Mouse (Mus musculus): ENCODE measurements around the gene Ttc23. TPM values are rescaled to one million over a fixed set of nuclear protein-coding genes. Genes with fewer than 3 reads are reported as not detected.

Gene Ttc23
- total RNA-seq, 1 experiment = 9.4 TPM

DNA sequence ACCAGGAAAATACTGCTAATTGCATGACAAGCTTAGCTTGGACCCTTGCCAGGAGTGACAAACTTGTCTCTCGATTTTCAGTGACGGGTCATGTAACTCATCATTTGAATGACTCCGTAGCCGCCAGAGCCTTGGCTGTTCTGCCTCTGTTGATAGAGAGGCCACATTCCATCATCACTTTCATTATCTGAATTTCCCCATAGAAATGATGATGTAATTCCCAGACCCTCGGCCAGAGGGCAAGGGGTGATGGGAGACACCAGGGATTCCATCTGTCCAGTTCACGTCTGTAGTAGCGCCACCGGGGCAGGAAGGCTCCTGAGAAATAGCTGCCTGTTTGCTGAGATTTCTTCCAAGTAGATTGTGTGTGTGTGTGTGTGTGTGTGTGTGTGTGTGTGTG, 71.6 kb downstream of the Ttc23 start:
- H3K4me1 ChIP-seq (ENCODE audit: control insufficient read depth in 2 of 2, insufficient read depth in 2 of 2, low read length in 2 of 2, poor library complexity in 1 of 2) = no peaks in the 10 kb centered on the region
- no peaks in the 10 kb centered on the region for H3K36me3 ChIP-seq (ENCODE audit: control insufficient read depth, insufficient read depth, low read length, poor library complexity, severe bottlenecking)
- DNase-seq (ENCODE audit: low read depth, low spot score) = no peak
- no peak overlapping the region for H3K9ac ChIP-seq (ENCODE audit: insufficient read depth, low read depth, low read length, poor library complexity, severe bottlenecking)
- in situ Hi-C loops (cut with MboI; ENCODE audit: low sequenced_read_pairs in 2 of 2, unreplicated experiment in 2 of 2) = no loop called here
- no peak overlapping the region for H3K4me3 ChIP-seq (ENCODE audit: insufficient read depth in 1 of 2, low read depth in 1 of 2, low read length in 2 of 2, poor library complexity in 1 of 2, severe bottlenecking in 1 of 2)
- no peak overlapping the region for H3K27ac ChIP-seq (ENCODE audit: insufficient read depth, low read depth, low read length, poor library complexity, severe bottlenecking)
- TF ChIP-seq ZNF384 (IDR thresholded peaks at IDR 0.05; ENCODE audit: low read depth, low read length) (no peak), MAFK (IDR thresholded peaks at IDR 0.05; ENCODE audit: insufficient read depth, low read depth, low read length) (no peak), HCFC1 (IDR thresholded peaks at IDR 0.05; ENCODE audit: borderline replicate concordance, insufficient read depth, low read length) (no peak), ZC3H11A (IDR thresholded peaks at IDR 0.05; ENCODE audit: borderline replicate concordance, low read depth, low read length) (no peak), CHD2 (IDR thresholded peaks at IDR 0.05; ENCODE audit: low read depth, low read length) (no peak)
- H3K9me3 ChIP-seq (ENCODE audit: control insufficient read depth, insufficient read depth, low read depth, low read length) = no peaks in the 10 kb centered on the region

DNA sequence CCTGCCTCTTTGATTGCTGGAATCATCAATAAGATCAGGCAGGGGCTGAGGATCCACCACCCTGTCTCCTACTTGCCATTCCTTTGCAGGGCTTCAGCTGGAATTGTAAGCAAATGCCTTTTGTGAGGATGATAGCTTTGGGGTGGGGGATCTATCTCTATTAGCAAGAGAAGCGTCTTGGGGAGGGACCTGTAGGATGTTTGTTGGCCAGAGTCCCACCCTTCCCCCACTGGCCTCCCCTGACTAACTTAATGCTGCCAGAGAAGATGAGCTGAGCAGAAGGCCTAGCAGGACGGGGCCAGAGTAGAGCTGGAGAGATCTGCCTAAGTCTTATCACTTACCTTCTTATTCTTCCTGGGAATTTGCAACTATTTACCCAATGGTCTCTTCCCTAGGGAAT, 75.0 kb downstream of the Ttc23 start:
- H3K9me3 ChIP-seq (ENCODE audit: control insufficient read depth, insufficient read depth, low read depth, low read length) = no peaks in the 10 kb centered on the region
- DNase-seq (ENCODE audit: low read depth, low spot score) = no peak
- no peaks in the 10 kb centered on the region for H3K36me3 ChIP-seq (ENCODE audit: control insufficient read depth, insufficient read depth, low read length, poor library complexity, severe bottlenecking)
- H3K4me3 ChIP-seq (ENCODE audit: insufficient read depth in 1 of 2, low read depth in 1 of 2, low read length in 2 of 2, poor library complexity in 1 of 2, severe bottlenecking in 1 of 2) = no peak overlapping the region
- H3K27ac ChIP-seq (ENCODE audit: insufficient read depth, low read depth, low read length, poor library complexity, severe bottlenecking) = no peak overlapping the region
- in situ Hi-C loops (cut with MboI; ENCODE audit: low sequenced_read_pairs in 2 of 2, unreplicated experiment in 2 of 2) = no loop called here
- no peak overlapping the region for H3K9ac ChIP-seq (ENCODE audit: insufficient read depth, low read depth, low read length, poor library complexity, severe bottlenecking)
- H3K4me1 ChIP-seq (ENCODE audit: control insufficient read depth in 2 of 2, insufficient read depth in 2 of 2, low read length in 2 of 2, poor library complexity in 1 of 2) = no peaks in the 10 kb centered on the region
- TF ChIP-seq MAFK (IDR thresholded peaks at IDR 0.05; ENCODE audit: insufficient read depth, low read depth, low read length) = no peak
- TF ChIP-seq ZNF384 (IDR thresholded peaks at IDR 0.05; ENCODE audit: low read depth, low read length) = no peak
- TF ChIP-seq CHD2 (IDR thresholded peaks at IDR 0.05; ENCODE audit: low read depth, low read length) = no peak
- TF ChIP-seq HCFC1 (IDR thresholded peaks at IDR 0.05; ENCODE audit: borderline replicate concordance, insufficient read depth, low read length) = no peak
- TF ChIP-seq ZC3H11A (IDR thresholded peaks at IDR 0.05; ENCODE audit: borderline replicate concordance, low read depth, low read length) = no peak

DNA sequence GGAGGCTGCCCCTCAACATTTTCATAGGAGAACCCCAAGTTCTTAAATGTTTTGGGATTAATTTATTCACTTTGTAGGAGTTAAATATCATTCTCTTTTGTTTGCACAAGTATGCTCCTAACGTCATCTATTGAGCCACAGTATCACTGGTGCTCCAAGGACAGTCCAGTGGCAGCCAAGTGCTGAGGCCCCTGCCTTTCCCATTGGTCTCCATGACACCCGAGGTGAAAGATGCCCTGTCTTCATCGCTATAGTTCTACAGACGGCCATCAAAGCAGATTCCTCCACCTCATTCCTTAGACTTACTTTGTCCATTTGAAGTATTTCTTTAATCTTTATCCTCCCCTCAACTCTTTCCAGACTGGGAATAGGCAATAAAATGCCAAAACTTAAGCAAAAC, 77.3 kb downstream of the Ttc23 start:
- DNase-seq (ENCODE audit: low read depth, low spot score) = no peak
- in situ Hi-C loops (cut with MboI; ENCODE audit: low sequenced_read_pairs in 2 of 2, unreplicated experiment in 2 of 2) = no loop called here
- Histone ChIP-seq H3K9ac (ENCODE audit: insufficient read depth, low read depth, low read length, poor library complexity, severe bottlenecking) (no peak overlapping the region), H3K4me1 (ENCODE audit: control insufficient read depth in 2 of 2, insufficient read depth in 2 of 2, low read length in 2 of 2, poor library complexity in 1 of 2) (no peaks in the 10 kb centered on the region), H3K27ac (ENCODE audit: insufficient read depth, low read depth, low read length, poor library complexity, severe bottlenecking) (no peak overlapping the region), H3K36me3 (ENCODE audit: control insufficient read depth, insufficient read depth, low read length, poor library complexity, severe bottlenecking) (no peaks in the 10 kb centered on the region), H3K4me3 (ENCODE audit: insufficient read depth in 1 of 2, low read depth in 1 of 2, low read length in 2 of 2, poor library complexity in 1 of 2, severe bottlenecking in 1 of 2) (no peak overlapping the region), H3K9me3 (ENCODE audit: control insufficient read depth, insufficient read depth, low read depth, low read length) (no peaks in the 10 kb centered on the region)
- TF ChIP-seq HCFC1 (IDR thresholded peaks at IDR 0.05; ENCODE audit: borderline replicate concordance, insufficient read depth, low read length) (no peak), CHD2 (IDR thresholded peaks at IDR 0.05; ENCODE audit: low read depth, low read length) (no peak), MAFK (IDR thresholded peaks at IDR 0.05; ENCODE audit: insufficient read depth, low read depth, low read length) (no peak), ZC3H11A (IDR thresholded peaks at IDR 0.05; ENCODE audit: borderline replicate concordance, low read depth, low read length) (no peak), ZNF384 (IDR thresholded peaks at IDR 0.05; ENCODE audit: low read depth, low read length) (no peak)

DNA sequence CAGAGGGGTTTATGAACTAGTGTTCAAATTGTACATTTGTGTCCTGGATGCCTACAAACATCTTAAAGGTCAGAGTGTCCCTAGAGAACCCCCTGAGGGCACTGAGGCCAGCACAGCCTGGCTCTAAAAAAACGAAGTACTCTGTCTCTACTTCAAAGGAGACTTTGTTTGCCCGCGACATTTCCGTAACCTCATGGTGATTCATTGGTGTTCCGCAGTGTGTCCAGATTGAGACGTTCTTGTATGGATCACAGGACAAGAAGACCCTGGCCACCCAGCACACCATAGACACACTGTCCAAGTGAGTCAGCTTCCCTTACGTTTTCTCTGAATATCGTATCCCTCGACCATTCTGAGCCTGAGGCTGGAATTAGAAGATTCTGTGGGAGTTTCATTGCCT, 77.8 kb downstream of the Ttc23 start:
- DNase-seq (ENCODE audit: low read depth, low spot score) = no peak
- no peaks in the 10 kb centered on the region for H3K36me3 ChIP-seq (ENCODE audit: control insufficient read depth, insufficient read depth, low read length, poor library complexity, severe bottlenecking)
- no peaks in the 10 kb centered on the region for H3K4me1 ChIP-seq (ENCODE audit: control insufficient read depth in 2 of 2, insufficient read depth in 2 of 2, low read length in 2 of 2, poor library complexity in 1 of 2)
- H3K9me3 ChIP-seq (ENCODE audit: control insufficient read depth, insufficient read depth, low read depth, low read length) = no peaks in the 10 kb centered on the region
- H3K4me3 ChIP-seq (ENCODE audit: insufficient read depth in 1 of 2, low read depth in 1 of 2, low read length in 2 of 2, poor library complexity in 1 of 2, severe bottlenecking in 1 of 2) = no peak overlapping the region
- no peak overlapping the region for H3K9ac ChIP-seq (ENCODE audit: insufficient read depth, low read depth, low read length, poor library complexity, severe bottlenecking)
- H3K27ac ChIP-seq (ENCODE audit: insufficient read depth, low read depth, low read length, poor library complexity, severe bottlenecking) = no peak overlapping the region
- TF ChIP-seq ZC3H11A (IDR thresholded peaks at IDR 0.05; ENCODE audit: borderline replicate concordance, low read depth, low read length) (no peak), ZNF384 (IDR thresholded peaks at IDR 0.05; ENCODE audit: low read depth, low read length) (no peak), MAFK (IDR thresholded peaks at IDR 0.05; ENCODE audit: insufficient read depth, low read depth, low read length) (no peak), HCFC1 (IDR thresholded peaks at IDR 0.05; ENCODE audit: borderline replicate concordance, insufficient read depth, low read length) (no peak), CHD2 (IDR thresholded peaks at IDR 0.05; ENCODE audit: low read depth, low read length) (no peak)
- in situ Hi-C loops (cut with MboI; ENCODE audit: low sequenced_read_pairs in 2 of 2, unreplicated experiment in 2 of 2) = no loop called here

DNA sequence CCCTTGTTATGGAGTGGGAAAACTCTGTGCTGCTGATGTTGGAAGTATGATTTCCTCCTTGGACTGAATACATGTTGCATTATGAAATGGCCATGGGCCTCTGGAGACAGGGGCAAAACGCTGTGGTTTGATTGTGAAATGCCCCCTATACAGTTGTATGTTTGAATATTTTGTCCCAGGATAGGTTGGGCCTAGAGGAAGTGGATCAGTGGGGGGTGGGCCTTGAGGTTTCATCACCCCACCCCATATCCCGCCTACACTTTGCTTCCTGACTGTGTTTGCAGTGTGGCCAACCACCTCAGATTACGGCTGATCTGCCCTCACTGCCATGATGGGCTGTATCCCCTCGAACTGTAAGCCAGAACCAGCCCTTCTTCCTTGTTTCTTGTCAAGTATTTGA, 81.0 kb downstream of the Ttc23 start:
- no peaks in the 10 kb centered on the region for H3K4me1 ChIP-seq (ENCODE audit: control insufficient read depth in 2 of 2, insufficient read depth in 2 of 2, low read length in 2 of 2, poor library complexity in 1 of 2)
- H3K9me3 ChIP-seq (ENCODE audit: control insufficient read depth, insufficient read depth, low read depth, low read length) = no peaks in the 10 kb centered on the region
- DNase-seq (ENCODE audit: low read depth, low spot score) = no peak
- H3K4me3 ChIP-seq (ENCODE audit: insufficient read depth in 1 of 2, low read depth in 1 of 2, low read length in 2 of 2, poor library complexity in 1 of 2, severe bottlenecking in 1 of 2) = no peak overlapping the region
- in situ Hi-C loops (cut with MboI; ENCODE audit: low sequenced_read_pairs in 2 of 2, unreplicated experiment in 2 of 2) = no loop called here
- TF ChIP-seq ZC3H11A (IDR thresholded peaks at IDR 0.05; ENCODE audit: borderline replicate concordance, low read depth, low read length) = no peak
- no peak for TF ChIP-seq CHD2 (IDR thresholded peaks at IDR 0.05; ENCODE audit: low read depth, low read length)
- no peak for TF ChIP-seq MAFK (IDR thresholded peaks at IDR 0.05; ENCODE audit: insufficient read depth, low read depth, low read length)
- no peak for TF ChIP-seq ZNF384 (IDR thresholded peaks at IDR 0.05; ENCODE audit: low read depth, low read length)
- no peak for TF ChIP-seq HCFC1 (IDR thresholded peaks at IDR 0.05; ENCODE audit: borderline replicate concordance, insufficient read depth, low read length)
- peaks cover under 1% of the 10 kb centered on the region; the same call in 1 of the 2 replicates for H3K36me3 ChIP-seq (ENCODE audit: control insufficient read depth, insufficient read depth, low read length, poor library complexity, severe bottlenecking)
- no peak overlapping the region for H3K9ac ChIP-seq (ENCODE audit: insufficient read depth, low read depth, low read length, poor library complexity, severe bottlenecking)
- no peak overlapping the region for H3K27ac ChIP-seq (ENCODE audit: insufficient read depth, low read depth, low read length, poor library complexity, severe bottlenecking)

All from ES-E14 (cell line).